7 mouse cellular contexts compared by ENCODE assay signal in genomic region chr19:55940538-55941252, GRCm38 (mm10).
DNase-seq lines count a peak whose midpoint lies in the region; ATAC-seq and TF ChIP-seq lines count a peak whose summit lies in the region.

No protein-coding gene starts in this region.

- peaks cover 2% of the 10 kb centered on the region for H3K9me3 ChIP-seq in G1E (replicated peaks)
- no peaks in the 10 kb centered on the region for H3K9me3 ChIP-seq in heart, embryonic 16.5 days (replicated peaks; ENCODE audit: control insufficient read depth, low read length)
- no peaks in the 10 kb centered on the region for H3K9me3 ChIP-seq in limb, embryonic 11.5 days (ENCODE audit: control insufficient read depth, low read length)
- H3K9me3 ChIP-seq in stomach, embryonic 16.5 days (replicated peaks; ENCODE audit: control insufficient read depth, low read length): no peaks in the 10 kb centered on the region

- peaks cover 42% of the 10 kb centered on the region for H3K4me1 ChIP-seq in G1E (ENCODE audit: insufficient read depth, low read depth, low read length)
- peaks cover 2% of the 10 kb centered on the region; the same call in 1 of the 2 replicates for H3K4me1 ChIP-seq in heart, embryonic 16.5 days (ENCODE audit: control insufficient read depth, insufficient read depth, low read length)
- H3K4me1 ChIP-seq in limb, embryonic 11.5 days (ENCODE audit: control insufficient read depth, insufficient read depth, low read length): peaks cover 14% of the 10 kb centered on the region
- peaks cover 13% of the 10 kb centered on the region for H3K4me1 ChIP-seq in stomach, embryonic 16.5 days (ENCODE audit: control insufficient read depth, insufficient read depth, low read length)

- peak overlapping the region; percentile 27; the same call in 1 of the 2 replicates for H3K4me3 ChIP-seq in G1E (ENCODE audit: low read depth, low read length)
- H3K4me3 ChIP-seq in heart, embryonic 16.5 days (ENCODE audit: low read length): no peak overlapping the region
- H3K4me3 ChIP-seq in limb, embryonic 11.5 days (ENCODE audit: low read depth, low read length): no peak overlapping the region
- H3K4me3 ChIP-seq in stomach, embryonic 16.5 days (replicated peaks; ENCODE audit: low read length): no peak overlapping the region

- H3K9ac ChIP-seq in heart, embryonic 16.5 days (ENCODE audit: low read length): no peak overlapping the region
- no peak overlapping the region for H3K9ac ChIP-seq in limb, embryonic 11.5 days (ENCODE audit: low read length)
- H3K9ac ChIP-seq in stomach, embryonic 16.5 days (ENCODE audit: low read length): no peak overlapping the region

- peak overlapping the region; percentile 26 for H3K4me2 ChIP-seq in heart, embryonic 16.5 days (ENCODE audit: low read depth, low read length)
- H3K4me2 ChIP-seq in limb, embryonic 11.5 days (ENCODE audit: low read depth, severe bottlenecking): peak overlapping the region; percentile 26; the same call in 1 of the 2 replicates
- H3K4me2 ChIP-seq in stomach, embryonic 16.5 days (ENCODE audit: low read depth, low read length): peak overlapping the region; percentile 4; the same call in 1 of the 2 replicates

- no peaks in the 10 kb centered on the region for H3K36me3 ChIP-seq in G1E (replicated peaks)
- H3K36me3 ChIP-seq in heart, embryonic 16.5 days (ENCODE audit: control insufficient read depth, insufficient read depth): no peaks in the 10 kb centered on the region
- no peaks in the 10 kb centered on the region for H3K36me3 ChIP-seq in limb, embryonic 11.5 days (ENCODE audit: control insufficient read depth, insufficient read depth, low read length)
- H3K36me3 ChIP-seq in stomach, embryonic 16.5 days (ENCODE audit: control insufficient read depth, insufficient read depth, low read length): no peaks in the 10 kb centered on the region

- DNase-seq in G1E (ENCODE audit: low spot score): no peak
- DNase-seq in brain, embryonic 18.5 days (ENCODE audit: low read depth, low spot score): peak; percentile 49
- peak; percentile 78 for DNase-seq in limb, embryonic 11.5 days (ENCODE audit: low spot score)
- no peak for DNase-seq in testis, postnatal 14 days (ENCODE audit: low spot score)
- DNase-seq in kidney, postnatal 36 days: no peak

- no peak for TF ChIP-seq CTCF in G1E (IDR thresholded peaks at IDR 0.05; ENCODE audit: low read depth, low read length)

- ATAC-seq in G1E (ENCODE audit: extremely low read depth, insufficient number of reproducible peaks, low FRiP score, poor library complexity, severe bottlenecking): no peak
- no peak for ATAC-seq in heart, embryonic 16.5 days (replicated peaks; ENCODE audit: extremely low read depth, insufficient read depth, low FRiP score)
- ATAC-seq in limb, embryonic 11.5 days (ENCODE audit: insufficient number of reproducible peaks, low FRiP score, low TSS enrichment, low read depth): peak; percentile 66
- 0 out of 2 replicates have a peak, but pooled peaks have one; percentile 37 for ATAC-seq in stomach, embryonic 16.5 days (ENCODE audit: insufficient read depth, low FRiP score)

- 32% methylated on average over 11 of the region's 11 CpGs for WGBS in heart, embryonic 16.5 days
- WGBS in limb, embryonic 11.5 days: 21% methylated on average over 11 of the region's 11 CpGs
- 38% methylated on average over 11 of the region's 11 CpGs for WGBS in stomach, embryonic 16.5 days

- H3K27me3 ChIP-seq in G1E (ENCODE audit: insufficient read depth, low read length): no peaks in the 10 kb centered on the region
- H3K27me3 ChIP-seq in heart, embryonic 16.5 days (ENCODE audit: control insufficient read depth, insufficient read depth, low read length): no peaks in the 10 kb centered on the region
- H3K27me3 ChIP-seq in limb, embryonic 11.5 days (ENCODE audit: control insufficient read depth, insufficient read depth, low read length): 0 out of 2 replicates have a peak, but pooled peaks cover 3% of the 10 kb centered on the region
- H3K27me3 ChIP-seq in stomach, embryonic 16.5 days (ENCODE audit: control insufficient read depth, insufficient read depth, low read length): no peaks in the 10 kb centered on the region

- H3K27ac ChIP-seq in heart, embryonic 16.5 days (ENCODE audit: low read length): no peak overlapping the region
- H3K27ac ChIP-seq in limb, embryonic 11.5 days (replicated peaks; ENCODE audit: low read depth, low read length): peak overlapping the region; percentile 48
- H3K27ac ChIP-seq in stomach, embryonic 16.5 days (ENCODE audit: low read length): peak overlapping the region; percentile 18; the same call in 1 of the 2 replicates

Comparison
In these comparisons a context has a peak if more than half of its experiments do, and no peak if none do; other contexts are left out.
1. ATAC-seq: peak in limb, embryonic 11.5 days (single experiment) and stomach, embryonic 16.5 days (single experiment); none in G1E (single experiment) and heart, embryonic 16.5 days (single experiment).
2. DNase-seq: peak in brain, embryonic 18.5 days (single experiment) and limb, embryonic 11.5 days (single experiment); none in G1E (single experiment), testis, postnatal 14 days (single experiment) and kidney, postnatal 36 days (0 of 2).
3. Peak in every context shown above with its lines, with median percentiles within 50 percentile points of each other: H3K4me2 ChIP-seq.